Mouse (Mus musculus) embryonic facial prominence, embryonic 15.5 days (tissue): ENCODE measurements around the gene Vcan. TPM values are rescaled to one million over a fixed set of nuclear protein-coding genes. Genes with fewer than 3 reads are reported as not detected.

Experiments
- ATAC-seq: fragments of 200-750 bp; cut with Nextera tagmentation; 2 replicates; pipeline ENCODE4 v1.8.0; 2017; ENCODE audit warnings: low read depth, moderate TSS enrichment; ENCODE audit not compliant: insufficient number of reproducible peaks, low FRiP score, low TSS enrichment
- H3K27ac ChIP-seq: fragments of 300-500 bp; sonication (generic); replicated peaks from 2 replicates; pipeline ENCODE4 v1.5.1; 2015; ENCODE audit warnings: mild to moderate bottlenecking, inconsistent platforms
- H3K27me3 ChIP-seq: fragments of 300-500 bp; sonication (generic); 2 replicates; pipeline ENCODE4 v1.6.1; 2015; ENCODE audit warnings: inconsistent platforms
- H3K36me3 ChIP-seq: fragments of 300-500 bp; sonication (generic); 2 replicates; pipeline ENCODE4 v1.6.1; 2015; ENCODE audit warnings: mild to moderate bottlenecking, inconsistent platforms
- H3K4me1 ChIP-seq: fragments of 300-500 bp; sonication (generic); 2 replicates; pipeline ENCODE4 v1.6.1; 2015; ENCODE audit warnings: inconsistent platforms
- H3K4me2 ChIP-seq: fragments of 300-500 bp; sonication (generic); replicated peaks from 2 replicates; pipeline ENCODE4 v1.6.1; 2015; ENCODE audit warnings: mild to moderate bottlenecking, inconsistent platforms
- H3K4me3 ChIP-seq: fragments of 300-500 bp; sonication (generic); replicated peaks from 2 replicates; pipeline ENCODE4 v1.5.1; 2015; ENCODE audit warnings: mild to moderate bottlenecking, inconsistent platforms
- H3K9ac ChIP-seq: fragments of 300-500 bp; sonication (generic); 2 replicates; pipeline ENCODE4 v1.6.1; 2015; ENCODE audit warnings: inconsistent platforms
- H3K9me3 ChIP-seq: fragments of 300-500 bp; sonication (generic); replicated peaks from 2 replicates; pipeline ENCODE4 v1.6.1; 2016; ENCODE audit warnings: inconsistent platforms
- WGBS: fragments of 180-500 bp; shearing (Covaris S2); methylation state at CpG from one replicate; pipeline ENCODE4 v1.1.7; 2015; 5-methylcytosine and 5-hydroxymethylcytosine counted together
- polyA plus RNA-seq: library from polyadenylated mRNA; unstranded; fragments of >200 nt; fragmentation: Nextera tagmentation; extraction: Ambion mirVana; gene quantifications from 2 replicates; pipeline ENCODE4 v1.2.1, GENCODE M21; 2015

Gene Vcan
- polyA plus RNA-seq, 1 experiment from 2014 or later, result 93.5 TPM

- Histone ChIP-seq H3K4me2 (no peak overlapping the region), H3K27ac (no peak overlapping the region), H3K9ac (no peak overlapping the region)
These were observed 21.8 kb downstream of the Vcan start for GRCm38 (mm10) chr13:89720497-89720896.

GRCm38 (mm10) chr13:89709497-89710201 is 32.7 kb downstream of the Vcan start:
- Histone ChIP-seq H3K9me3 (no peaks in the 10 kb centered on the region), H3K4me2 (no peak overlapping the region), H3K27me3 (no peaks in the 10 kb centered on the region), H3K4me1 (no peaks in the 10 kb centered on the region), H3K36me3 (peaks cover 17% of the 10 kb centered on the region), H3K9ac (no peak overlapping the region), H3K27ac (no peak overlapping the region), H3K4me3 (no peak overlapping the region)
- ATAC-seq, result no peak
- 68% methylated on average over 4 of the region's 4 CpGs for WGBS

More at GRCm38 (mm10) chr13:89720497-89720896, 21.8 kb downstream of the Vcan start:
- no peaks in the 10 kb centered on the region for H3K27me3 ChIP-seq
- H3K36me3 ChIP-seq, result peaks cover 21% of the 10 kb centered on the region
- H3K9me3 ChIP-seq, result no peaks in the 10 kb centered on the region
- no peaks in the 10 kb centered on the region for H3K4me1 ChIP-seq
- H3K4me3 ChIP-seq, result no peak overlapping the region
- WGBS, result 51% methylated on average over 3 of the region's 3 CpGs
- ATAC-seq, result no peak

- WGBS, result 29% methylated on average over 7 of the region's 7 CpGs
These were observed 34.0 kb downstream of the Vcan start for GRCm38 (mm10) chr13:89708151-89708927.

GRCm38 (mm10) chr13:89702395-89702794 is 39.9 kb downstream of the Vcan start:
- no peaks in the 10 kb centered on the region for H3K27me3 ChIP-seq
- ATAC-seq, result no peak
- H3K4me1 ChIP-seq, result no peaks in the 10 kb centered on the region
- H3K4me2 ChIP-seq, result no peak overlapping the region
- no peak overlapping the region for H3K9ac ChIP-seq
- no peak overlapping the region for H3K27ac ChIP-seq
- H3K4me3 ChIP-seq, result no peak overlapping the region
- peaks cover 43% of the 10 kb centered on the region for H3K36me3 ChIP-seq
- H3K9me3 ChIP-seq, result no peaks in the 10 kb centered on the region
- WGBS, result 83% methylated on average over 4 of the region's 4 CpGs

More at GRCm38 (mm10) chr13:89708151-89708927, 34.0 kb downstream of the Vcan start:
- Histone ChIP-seq H3K4me1 (no peaks in the 10 kb centered on the region), H3K4me3 (no peak overlapping the region), H3K27ac (peak overlapping the region; percentile 34; the same call in 1 of the 2 replicates), H3K4me2 (no peak overlapping the region), H3K36me3 (peaks cover 22% of the 10 kb centered on the region), H3K27me3 (no peaks in the 10 kb centered on the region), H3K9ac (no peak overlapping the region), H3K9me3 (no peaks in the 10 kb centered on the region)
- peak; percentile 63; the same call in 1 of the 2 replicates for ATAC-seq

- no peak for ATAC-seq
- no peaks in the 10 kb centered on the region for H3K9me3 ChIP-seq
- no peak overlapping the region for H3K4me3 ChIP-seq
- H3K9ac ChIP-seq, result no peak overlapping the region
- WGBS, result 87% methylated on average over 2 of the region's 2 CpGs
- H3K27me3 ChIP-seq, result no peaks in the 10 kb centered on the region
- H3K27ac ChIP-seq, result no peak overlapping the region
- no peaks in the 10 kb centered on the region for H3K4me1 ChIP-seq
- no peak overlapping the region for H3K4me2 ChIP-seq
- H3K36me3 ChIP-seq, result peaks cover 37% of the 10 kb centered on the region
These were observed 42.2 kb downstream of the Vcan start for GRCm38 (mm10) chr13:89699998-89700555.

GRCm38 (mm10) chr13:89692597-89692996 is 49.7 kb downstream of the Vcan start:
- ATAC-seq, result no peak
- H3K27ac ChIP-seq, result no peak overlapping the region
- no peaks in the 10 kb centered on the region for H3K4me1 ChIP-seq
- H3K9ac ChIP-seq, result no peak overlapping the region
- H3K36me3 ChIP-seq, result peaks cover 50% of the 10 kb centered on the region
- no peaks in the 10 kb centered on the region for H3K27me3 ChIP-seq
- H3K4me3 ChIP-seq, result no peak overlapping the region
- H3K9me3 ChIP-seq, result no peaks in the 10 kb centered on the region
- 100% methylated on average over 1 of the region's 1 CpGs for WGBS
- H3K4me2 ChIP-seq, result no peak overlapping the region

- no peaks in the 10 kb centered on the region for H3K27me3 ChIP-seq
- no peaks in the 10 kb centered on the region for H3K9me3 ChIP-seq
- H3K27ac ChIP-seq, result no peak overlapping the region
- WGBS, result 94% methylated on average over 3 of the region's 3 CpGs
- no peaks in the 10 kb centered on the region for H3K4me1 ChIP-seq
- ATAC-seq, result no peak
- no peak overlapping the region for H3K9ac ChIP-seq
- H3K36me3 ChIP-seq, result peaks cover 36% of the 10 kb centered on the region
- no peak overlapping the region for H3K4me2 ChIP-seq
- no peak overlapping the region for H3K4me3 ChIP-seq
These were observed 58.8 kb downstream of the Vcan start for GRCm38 (mm10) chr13:89683490-89683889.

GRCm38 (mm10) chr13:89682254-89682653 is 60.1 kb downstream of the Vcan start:
- no peak overlapping the region for H3K9ac ChIP-seq
- H3K27me3 ChIP-seq, result no peaks in the 10 kb centered on the region
- H3K36me3 ChIP-seq, result peaks cover 32% of the 10 kb centered on the region
- 78% methylated on average over 7 of the region's 7 CpGs for WGBS
- H3K9me3 ChIP-seq, result no peaks in the 10 kb centered on the region
- no peak overlapping the region for H3K4me3 ChIP-seq
- no peaks in the 10 kb centered on the region for H3K4me1 ChIP-seq
- no peak overlapping the region for H3K27ac ChIP-seq
- H3K4me2 ChIP-seq, result no peak overlapping the region
- no peak for ATAC-seq

- peaks cover 41% of the 10 kb centered on the region for H3K36me3 ChIP-seq
- WGBS, result 92% methylated on average over 6 of the region's 6 CpGs
- ATAC-seq, result no peak
- no peaks in the 10 kb centered on the region for H3K27me3 ChIP-seq
- no peak overlapping the region for H3K4me3 ChIP-seq
- H3K4me1 ChIP-seq, result no peaks in the 10 kb centered on the region
- H3K4me2 ChIP-seq, result no peak overlapping the region
- H3K9ac ChIP-seq, result no peak overlapping the region
- no peaks in the 10 kb centered on the region for H3K9me3 ChIP-seq
- no peak overlapping the region for H3K27ac ChIP-seq
These were observed 62.6 kb downstream of the Vcan start for GRCm38 (mm10) chr13:89679756-89680155.

GRCm38 (mm10) chr13:89670505-89670904 is 71.8 kb downstream of the Vcan start:
- Histone ChIP-seq H3K27ac (no peak overlapping the region), H3K9ac (no peak overlapping the region), H3K27me3 (no peaks in the 10 kb centered on the region), H3K36me3 (peaks cover 20% of the 10 kb centered on the region; the same call in 1 of the 2 replicates), H3K9me3 (no peaks in the 10 kb centered on the region), H3K4me1 (peaks cover 13% of the 10 kb centered on the region), H3K4me2 (no peak overlapping the region), H3K4me3 (no peak overlapping the region)
- ATAC-seq, result no peak
- WGBS, result 69% methylated on average over 3 of the region's 3 CpGs
